Mouse (Mus musculus) midbrain, embryonic 10.5 days (tissue): ENCODE measurements around the gene Ramp3. TPM values are rescaled to one million over a fixed set of nuclear protein-coding genes. Genes with fewer than 3 reads are reported as not detected.
"Not testable (repeated sequence)": the region's sequence is repeated elsewhere in the genome, so short reads cannot be mapped to it uniquely, and the experiment has no call there.

ENCODE experiments used
- DNase-seq: peaks from one replicate; pipeline ENCODE4 v3.0.0-alpha.2; 2017; ENCODE audit warnings: low spot score
- H3K27ac ChIP-seq: fragments of 300-500 bp; sonication (generic); replicated peaks from 2 replicates; pipeline ENCODE4 v1.5.1; 2016; ENCODE audit warnings: mild to moderate bottlenecking
- H3K27me3 ChIP-seq: fragments of 300-500 bp; sonication (generic); 2 replicates; pipeline ENCODE4 v1.6.1; 2016; ENCODE audit warnings: low read depth, mild to moderate bottlenecking; ENCODE audit not compliant: poor library complexity, severe bottlenecking
- H3K36me3 ChIP-seq: fragments of 300-500 bp; sonication (generic); 2 replicates; pipeline ENCODE4 v1.6.1; 2016; ENCODE audit warnings: mild to moderate bottlenecking, moderate library complexity
- H3K4me1 ChIP-seq: fragments of 300-500 bp; sonication (generic); 2 replicates; pipeline ENCODE4 v1.6.1; 2016
- H3K4me3 ChIP-seq: fragments of 300-500 bp; sonication (generic); 2 replicates; pipeline ENCODE4 v1.5.1; 2016; ENCODE audit warnings: mild to moderate bottlenecking, moderate library complexity
- H3K9me3 ChIP-seq: fragments of 300-500 bp; sonication (generic); replicated peaks from 2 replicates; pipeline ENCODE4 v1.6.1; 2016; ENCODE audit warnings: mild to moderate bottlenecking
- WGBS: fragments of 180-500 bp; shearing (Covaris S2); methylation state at CpG from one replicate; pipeline ENCODE4 v1.1.7; 2016; 5-methylcytosine and 5-hydroxymethylcytosine counted together
- polyA plus RNA-seq: library from polyadenylated mRNA; unstranded; fragments of >200 nt; fragmentation: Nextera tagmentation; extraction: Ambion mirVana; gene quantifications from 2 replicates; pipeline ENCODE4 v1.2.1, GENCODE M21; 2016

Ramp3 gene
- polyA plus RNA-seq, 1 experiment from 2014 or later: 7.1 TPM

GRCm38 (mm10) chr11:6644566-6644965 lies 13.8 kb upstream of the Ramp3 start:
- no peaks in the 10 kb centered on the region for H3K36me3 ChIP-seq

DNA sequence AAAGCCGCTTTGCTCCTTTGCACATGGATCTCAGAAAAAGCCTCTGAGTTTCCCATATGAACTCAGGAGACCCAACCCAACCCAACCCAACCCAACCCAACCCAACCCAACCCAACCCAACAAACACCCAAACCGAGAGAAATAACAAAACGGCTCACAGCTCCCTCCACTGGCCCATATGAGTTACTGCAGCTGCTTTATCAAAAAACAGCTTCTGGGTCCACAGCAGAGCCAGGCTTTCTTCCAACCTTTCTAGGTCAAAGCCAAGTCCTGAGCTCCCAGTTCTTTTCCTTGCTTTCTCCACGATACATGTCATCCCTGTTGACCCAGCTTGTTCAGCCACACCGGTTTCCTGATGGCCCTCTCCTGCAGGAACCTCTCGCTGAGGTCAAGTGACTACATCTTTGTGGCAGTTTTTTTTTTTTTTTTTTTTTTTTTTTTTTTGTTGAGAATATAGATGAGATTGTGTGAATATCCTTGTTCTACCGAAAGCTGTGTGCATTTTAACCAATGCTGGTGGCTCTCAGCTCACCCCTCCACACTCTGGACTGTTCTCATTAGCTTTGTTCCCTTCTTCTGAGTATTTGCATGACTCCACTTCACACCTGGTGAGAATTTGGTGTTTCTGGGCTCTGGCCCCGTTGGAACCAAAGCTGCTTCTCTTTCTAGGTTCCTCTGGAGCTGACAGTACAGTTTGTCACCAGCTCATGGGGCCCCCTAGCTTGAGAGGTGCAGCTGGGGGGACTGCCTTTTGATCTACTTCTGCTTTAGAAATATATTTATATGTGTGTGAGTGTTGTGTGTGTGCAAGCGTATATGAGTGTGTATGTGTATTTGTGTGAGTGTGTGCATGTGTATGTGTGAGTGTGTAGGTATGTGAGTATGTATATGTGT lies 10.2 kb upstream of the Ramp3 start:
- H3K27ac ChIP-seq: no peak overlapping the region
- no peaks in the 10 kb centered on the region for H3K27me3 ChIP-seq
- H3K36me3 ChIP-seq: no peaks in the 10 kb centered on the region
- no peaks in the 10 kb centered on the region for H3K4me1 ChIP-seq
- whole genome bisulfite sequencing: 64% methylated on average over 9 of the region's 9 CpGs
- DNase-seq: no peak
- H3K4me3 ChIP-seq: no peak overlapping the region
- H3K9me3 ChIP-seq: no peaks in the 10 kb centered on the region

More at GRCm38 (mm10) chr11:6644566-6644965, 13.8 kb upstream of the Ramp3 start:
- Histone ChIP-seq H3K27me3 (no peaks in the 10 kb centered on the region), H3K4me1 (no peaks in the 10 kb centered on the region), H3K9me3 (no peaks in the 10 kb centered on the region), H3K27ac (no peak overlapping the region), H3K4me3 (no peak overlapping the region)
- no peak for DNase-seq
- 83% methylated on average over 6 of the region's 6 CpGs for WGBS

DNA sequence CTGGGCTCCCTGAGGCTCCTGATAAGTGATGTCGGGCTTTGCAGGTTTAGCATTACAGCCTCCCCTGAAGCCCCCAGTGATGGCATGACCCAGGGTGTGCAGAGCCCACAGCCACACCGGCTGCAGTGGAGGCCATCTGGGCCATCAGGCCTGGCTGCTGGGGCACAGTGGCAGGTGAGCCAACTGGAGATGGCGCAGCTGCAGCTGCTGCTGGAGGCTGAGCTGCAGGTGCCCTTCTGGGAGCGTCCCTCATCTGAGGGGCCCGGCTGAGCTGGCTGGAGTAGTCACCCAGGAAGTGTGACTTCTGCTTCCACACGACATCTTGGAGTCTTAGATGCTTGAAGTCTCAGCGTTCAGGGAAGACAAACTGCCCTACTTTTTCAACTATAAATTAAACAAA lies 7.8 kb upstream of the Ramp3 start:
- Histone ChIP-seq H3K27ac (no peak overlapping the region), H3K27me3 (no peaks in the 10 kb centered on the region), H3K4me1 (no peaks in the 10 kb centered on the region), H3K9me3 (no peaks in the 10 kb centered on the region), H3K4me3 (no peak overlapping the region), H3K36me3 (no peaks in the 10 kb centered on the region)
- 71% methylated on average over 7 of the region's 7 CpGs for WGBS
- no peak for DNase-seq

GRCm38 (mm10) chr11:6652978-6653377 lies 5.3 kb upstream of the Ramp3 start:
- not testable (repeated sequence) for H3K4me3 ChIP-seq, H3K36me3 ChIP-seq, H3K27me3 ChIP-seq, H3K27ac ChIP-seq, H3K9me3 ChIP-seq, DNase-seq
- WGBS: 89% methylated on average over 3 of the region's 3 CpGs
- H3K4me1 ChIP-seq: peaks cover 13% of the 10 kb centered on the region

- no peak overlapping the region for H3K4me3 ChIP-seq
- H3K27ac ChIP-seq: no peak overlapping the region
- 1% methylated on average over 2 of the region's 2 CpGs for WGBS
- H3K27me3 ChIP-seq: peaks cover 13% of the 10 kb centered on the region
- peaks cover 26% of the 10 kb centered on the region for H3K4me1 ChIP-seq
- H3K36me3 ChIP-seq: no peaks in the 10 kb centered on the region
- DNase-seq: peak; percentile 80
- no peaks in the 10 kb centered on the region for H3K9me3 ChIP-seq
Observed at GRCm38 (mm10) chr11:6654903-6655302, 3.4 kb upstream of the Ramp3 start.

- no peak overlapping the region for H3K27ac ChIP-seq
- WGBS: 76% methylated on average over 14 of the region's 14 CpGs
- no peak overlapping the region for H3K4me3 ChIP-seq
Observed at GRCm38 (mm10) chr11:6661206-6661605, 2.9 kb downstream of the Ramp3 start.

GRCm38 (mm10) chr11:6666634-6667033 lies 8.3 kb downstream of the Ramp3 start:
- H3K27me3 ChIP-seq: no peaks in the 10 kb centered on the region; the same call in 1 of the 2 replicates
- no peak overlapping the region for H3K27ac ChIP-seq
- WGBS: 92% methylated on average over 2 of the region's 2 CpGs
- no peaks in the 10 kb centered on the region for H3K36me3 ChIP-seq
- H3K4me1 ChIP-seq: peaks cover 12% of the 10 kb centered on the region
- no peak overlapping the region for H3K4me3 ChIP-seq
- no peaks in the 10 kb centered on the region for H3K9me3 ChIP-seq
- no peak for DNase-seq

More at GRCm38 (mm10) chr11:6661206-6661605, 2.9 kb downstream of the Ramp3 start:
- Histone ChIP-seq H3K27me3 (peaks cover 18% of the 10 kb centered on the region), H3K36me3 (no peaks in the 10 kb centered on the region), H3K9me3 (no peaks in the 10 kb centered on the region), H3K4me1 (peaks cover 30% of the 10 kb centered on the region)
- no peak for DNase-seq

- Histone ChIP-seq H3K4me1 (peaks cover 10% of the 10 kb centered on the region), H3K27ac (no peak overlapping the region), H3K4me3 (no peak overlapping the region), H3K36me3 (no peaks in the 10 kb centered on the region), H3K9me3 (no peaks in the 10 kb centered on the region), H3K27me3 (no peaks in the 10 kb centered on the region; the same call in 1 of the 2 replicates)
- no peak for DNase-seq
- WGBS: 51% methylated on average over 9 of the region's 9 CpGs
Observed at GRCm38 (mm10) chr11:6669041-6669440, 10.7 kb downstream of the Ramp3 start.

GRCm38 (mm10) chr11:6670044-6670443 lies 11.7 kb downstream of the Ramp3 start:
- DNase-seq: no peak
- H3K4me1 ChIP-seq: peaks cover 10% of the 10 kb centered on the region
- no peaks in the 10 kb centered on the region; the same call in 1 of the 2 replicates for H3K27me3 ChIP-seq
- no peak overlapping the region for H3K4me3 ChIP-seq
- WGBS: 45% methylated on average over 2 of the region's 2 CpGs
- no peak overlapping the region for H3K27ac ChIP-seq
- no peaks in the 10 kb centered on the region for H3K9me3 ChIP-seq
- H3K36me3 ChIP-seq: no peaks in the 10 kb centered on the region

- DNase-seq: no peak
- Histone ChIP-seq H3K36me3 (no peaks in the 10 kb centered on the region), H3K9me3 (no peaks in the 10 kb centered on the region), H3K27me3 (no peaks in the 10 kb centered on the region; the same call in 1 of the 2 replicates), H3K4me3 (no peak overlapping the region), H3K27ac (no peak overlapping the region), H3K4me1 (peaks cover 10% of the 10 kb centered on the region)
- 88% methylated on average over 4 of the region's 4 CpGs for WGBS
Observed at GRCm38 (mm10) chr11:6670826-6671225, 12.5 kb downstream of the Ramp3 start.

GRCm38 (mm10) chr11:6674701-6675100 lies 16.4 kb downstream of the Ramp3 start:
- Histone ChIP-seq H3K4me3 (no peak overlapping the region), H3K27ac (no peak overlapping the region), H3K36me3 (no peaks in the 10 kb centered on the region), H3K4me1 (peaks cover 12% of the 10 kb centered on the region; the same call in 1 of the 2 replicates), H3K27me3 (no peaks in the 10 kb centered on the region; the same call in 1 of the 2 replicates), H3K9me3 (no peaks in the 10 kb centered on the region)
- 89% methylated on average over 9 of the region's 9 CpGs for WGBS
- DNase-seq: no peak

GRCm38 (mm10) chr11:6675402-6675801 lies 17.1 kb downstream of the Ramp3 start:
- Histone ChIP-seq H3K36me3 (no peaks in the 10 kb centered on the region), H3K9me3 (no peaks in the 10 kb centered on the region), H3K4me1 (peaks cover 10% of the 10 kb centered on the region)

DNA sequence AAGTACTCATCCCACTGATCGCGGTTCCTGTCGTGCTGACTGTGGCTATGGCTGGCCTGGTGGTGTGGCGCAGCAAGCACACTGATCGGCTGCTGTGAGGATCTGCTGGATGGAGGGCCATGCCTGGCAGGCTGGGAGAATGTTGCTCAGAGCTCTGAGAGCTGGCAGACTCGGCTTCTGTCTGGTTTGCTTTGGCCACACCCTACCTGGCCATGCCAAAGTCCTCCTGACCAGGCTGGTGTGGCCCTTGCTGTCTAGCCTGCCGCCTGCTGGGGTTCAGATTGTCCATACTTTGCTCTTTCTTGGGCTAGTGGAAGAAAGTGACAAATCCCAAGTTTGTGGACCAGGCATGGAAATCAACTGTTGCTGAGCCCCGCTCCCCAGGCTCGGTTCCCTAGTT lies 18.3 kb downstream of the Ramp3 start:
- DNase-seq: no peak
- 87% methylated on average over 9 of the region's 9 CpGs for WGBS
- no peaks in the 10 kb centered on the region for H3K36me3 ChIP-seq
- H3K27ac ChIP-seq: no peak overlapping the region
- H3K9me3 ChIP-seq: no peaks in the 10 kb centered on the region
- H3K4me1 ChIP-seq: peaks cover 12% of the 10 kb centered on the region
- H3K4me3 ChIP-seq: no peak overlapping the region
- no peaks in the 10 kb centered on the region for H3K27me3 ChIP-seq

More at GRCm38 (mm10) chr11:6675402-6675801, 17.1 kb downstream of the Ramp3 start:
- Histone ChIP-seq H3K27ac (no peak overlapping the region), H3K4me3 (no peak overlapping the region), H3K27me3 (no peaks in the 10 kb centered on the region; the same call in 1 of the 2 replicates)
- 79% methylated on average over 7 of the region's 7 CpGs for WGBS
- DNase-seq: no peak
